Mouse (Mus musculus): Measurements from ENCODE around the gene Dcaf5.

DNA sequence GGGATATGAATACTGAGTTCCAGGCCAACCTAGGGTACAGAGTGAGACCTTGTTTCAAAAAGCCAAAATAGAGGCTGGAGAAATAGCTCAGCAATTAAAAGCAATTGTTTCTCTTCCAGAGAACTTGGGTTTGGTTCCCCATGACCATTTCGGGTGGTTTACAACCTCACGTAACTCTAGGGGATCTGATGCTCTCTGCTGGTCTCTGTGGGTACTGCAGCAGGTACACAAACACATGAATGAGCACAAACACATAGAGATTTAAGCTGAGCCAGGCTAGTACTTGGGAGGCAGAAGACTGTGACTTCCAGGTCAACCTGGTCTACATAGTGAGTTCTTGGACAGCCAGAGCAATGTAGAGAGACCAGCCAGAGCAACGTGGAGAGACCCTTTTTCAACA lies 28.6 kb downstream of the Dcaf5 start:
- TF ChIP-seq CTCF (IDR thresholded peaks at IDR 0.05; ENCODE audit: insufficient read depth, low read length) (peak; percentile 48), POLR2A (IDR thresholded peaks at IDR 0.05; ENCODE audit: borderline replicate concordance, extremely low read depth, low read depth, low read length) (no peak)
